Mouse (Mus musculus) CH12.LX (cell line): ENCODE results near the gene Usp13. TPM values are rescaled to one million over a fixed set of nuclear protein-coding genes. Genes with fewer than 3 reads are reported as not detected.
A peak's percentile ranks its signal among the peaks of the same experiment; 100 is the strongest.

ENCODE experiments used
- DNase-seq: peaks from one replicate; pipeline ENCODE4 v3.0.0-alpha.2; 2013; ENCODE audit errors: extremely low read depth
- H3K27ac ChIP-seq: 2 replicates; pipeline ENCODE4 v1.5.1; 2012; ENCODE audit warnings: low read depth, mild to moderate bottlenecking, control low read depth, moderate library complexity; ENCODE audit not compliant: insufficient read depth
- H3K27me3 ChIP-seq: replicated peaks from 2 replicates; pipeline ENCODE3; 2012; ENCODE audit warnings: inconsistent platforms
- H3K36me3 ChIP-seq, 2 experiments: replicated peaks in 1 of 2; 2 replicates each; pipeline versions ENCODE3 to v1.6.1; 2012; ENCODE audit warnings: inconsistent platforms in 1 of 2, low read length in 1 of 2, mild to moderate bottlenecking in 1 of 2, mixed read lengths in 1 of 2, moderate library complexity in 1 of 2; ENCODE audit not compliant: control insufficient read depth in 1 of 2, insufficient read depth in 1 of 2
- H3K4me1 ChIP-seq, 2 experiments: 2 replicates each; pipeline ENCODE4 v1.6.1; 2012; ENCODE audit warnings: inconsistent platforms in 1 of 2, moderate library complexity in 1 of 2; ENCODE audit not compliant: insufficient read depth in 2 of 2, control insufficient read depth in 1 of 2
- H3K4me2 ChIP-seq: 2 replicates; pipeline ENCODE4 v1.6.1; 2012; ENCODE audit warnings: low read depth, mild to moderate bottlenecking, control low read depth; ENCODE audit not compliant: poor library complexity, insufficient read depth, severe bottlenecking
- H3K4me3 ChIP-seq, 3 experiments: fragments of 150-350 bp in 1 of 3; sonication (generic) in 1 of 3; replicated peaks in 1 of 3; 2 replicates each; pipeline versions ENCODE3 to v1.5.1; 2011 to 2012; ENCODE audit warnings: low read depth in 2 of 3, low read length in 2 of 3, mild to moderate bottlenecking in 2 of 3, moderate library complexity in 2 of 3, control low read depth in 1 of 3, improper control_type of control experiment in 1 of 3, inconsistent platforms in 1 of 3, mixed read lengths in 1 of 3; ENCODE audit not compliant: poor library complexity in 1 of 3
- H3K79me2 ChIP-seq: replicated peaks from 2 replicates; pipeline ENCODE4 v1.6.1; 2012; ENCODE audit warnings: mild to moderate bottlenecking, moderate library complexity; ENCODE audit not compliant: control insufficient read depth, poor library complexity, insufficient read depth, severe bottlenecking; ENCODE audit errors: extremely low read depth
- H3K9ac ChIP-seq: 2 replicates; pipeline ENCODE4 v1.6.1; 2012; ENCODE audit warnings: low read depth, mild to moderate bottlenecking, control low read depth, moderate library complexity; ENCODE audit not compliant: insufficient read depth
- H3K9me3 ChIP-seq: replicated peaks from 2 replicates; pipeline ENCODE3; 2012; ENCODE audit warnings: low read length, inconsistent platforms, mixed read lengths
- CHD1 ChIP-seq: IDR thresholded peaks from 2 replicates; pipeline ENCODE4 v1.6.1; 2012; ENCODE audit warnings: low read depth, low read length, improper control_type of control experiment, inconsistent platforms
- EP300 ChIP-seq: IDR thresholded peaks from 2 replicates; pipeline ENCODE4 v1.6.1; 2011; ENCODE audit warnings: low read length, improper control_type of control experiment
- HCFC1 ChIP-seq: IDR thresholded peaks from 2 replicates; pipeline ENCODE4 v1.6.1; 2012; ENCODE audit warnings: low read depth, mild to moderate bottlenecking, inconsistent platforms, low read length, improper control_type of control experiment
- JUN ChIP-seq: IDR thresholded peaks from 2 replicates; pipeline ENCODE4 v1.6.1; 2011; ENCODE audit warnings: low read depth, mild to moderate bottlenecking, low read length, improper control_type of control experiment, moderate library complexity; ENCODE audit not compliant: insufficient read depth
- JUND ChIP-seq: conservative IDR thresholded peaks from 2 replicates; pipeline ENCODE4 v1.6.1; 2011; ENCODE audit warnings: low read depth, low read length, improper control_type of control experiment
- MAX ChIP-seq: IDR thresholded peaks from 2 replicates; pipeline ENCODE4 v1.6.1; 2011; ENCODE audit warnings: low read length, improper control_type of control experiment
- MAZ ChIP-seq: IDR thresholded peaks from 2 replicates; pipeline ENCODE4 v1.6.1; 2012; ENCODE audit warnings: low read depth, mild to moderate bottlenecking, inconsistent platforms, low read length, improper control_type of control experiment, moderate library complexity
- MYC ChIP-seq: IDR thresholded peaks from 2 replicates; pipeline ENCODE4 v1.6.1; 2011; ENCODE audit warnings: low read depth, mild to moderate bottlenecking, improper control_type of control experiment, low read length
- NRF1 ChIP-seq: IDR thresholded peaks from 2 replicates; pipeline ENCODE4 v1.6.1; 2014; ENCODE audit warnings: low read depth, mild to moderate bottlenecking, inconsistent platforms, low read length, improper control_type of control experiment, moderate library complexity
- POLR2A ChIP-seq: IDR thresholded peaks from 2 replicates; pipeline ENCODE4 v1.6.1; 2011; ENCODE audit warnings: low read depth, mild to moderate bottlenecking, improper control_type of control experiment, low read length
- RAD21 ChIP-seq: IDR thresholded peaks from 2 replicates; pipeline ENCODE4 v1.6.1; 2011; ENCODE audit warnings: low read depth, mild to moderate bottlenecking, low read length, improper control_type of control experiment, moderate library complexity
- RCOR1 ChIP-seq: conservative IDR thresholded peaks from 2 replicates; pipeline ENCODE4 v1.6.1; 2012; ENCODE audit warnings: low read depth, mild to moderate bottlenecking, inconsistent platforms, low read length, improper control_type of control experiment
- SIN3A ChIP-seq: IDR thresholded peaks from 2 replicates; pipeline ENCODE4 v1.6.1; 2012; ENCODE audit warnings: low read length, improper control_type of control experiment, inconsistent platforms
- TCF12 ChIP-seq: IDR thresholded peaks from 2 replicates; pipeline ENCODE4 v1.6.1; 2014; ENCODE audit warnings: low read depth, mild to moderate bottlenecking, inconsistent platforms, low read length, improper control_type of control experiment
- ZC3H11A ChIP-seq: IDR thresholded peaks from 2 replicates; pipeline ENCODE4 v1.6.1; 2012; ENCODE audit warnings: low read depth, mild to moderate bottlenecking, inconsistent platforms, low read length, improper control_type of control experiment
- ZKSCAN1 ChIP-seq: IDR thresholded peaks from 2 replicates; pipeline ENCODE4 v1.6.1; 2012; ENCODE audit warnings: low read depth, inconsistent platforms, low read length, improper control_type of control experiment, borderline replicate concordance
- ZMIZ1 ChIP-seq: IDR thresholded peaks from 2 replicates; pipeline ENCODE4 v1.6.1; 2012; ENCODE audit warnings: low read depth, mild to moderate bottlenecking, inconsistent platforms, low read length, improper control_type of control experiment
- ZNF384 ChIP-seq: IDR thresholded peaks from 2 replicates; pipeline ENCODE4 v1.6.1; 2012; ENCODE audit warnings: low read depth, low read length, improper control_type of control experiment, inconsistent platforms
- dilution Hi-C: fragments of 300-500 bp; cut with MboI; formaldehyde crosslinking; loops from 2 replicates; pipeline ENCODE4 v1.14.3; 2020; ENCODE audit warnings: low sequenced_read_pairs; ENCODE audit not compliant: extremely low pct_unique_long_range_greater_than_20kb, extremely low pct_ligation_motif_present
- in situ Hi-C: fragments of 300-500 bp; cut with MboI; formaldehyde crosslinking; loops from 3 replicates; pipeline ENCODE4 v1.14.3; 2019; ENCODE audit warnings: low sequenced_read_pairs, low pct_ligation_motif_present, low pct_unique_long_range_greater_than_20kb, mixed read lengths
- polyA plus RNA-seq: library from polyadenylated mRNA; unstranded; fragments of >175 nt; gene quantifications from 2 replicates; pipeline ENCODE4 v1.2.1, GENCODE M21; 2012; ENCODE audit warnings: low read depth; ENCODE audit not compliant: insufficient read length
- total RNA-seq, 2 experiments: library from RNA; depleted of rRNA; stranded (reverse); fragments of 300-350 nt in 1 of 2; fragments of >200 nt in 1 of 2; gene quantifications; 2 replicates each; pipeline ENCODE4 v1.2.3; 2012 to 2014

Gene Usp13
- total and polyA plus RNA-seq, 3 experiments, result not detected

GRCm38 (mm10) chr3:32833871-32834270 is 16.5 kb downstream of the Usp13 start:
- 0 out of 4 replicates have a peak, but pooled peaks cover 0 to 2% of the 10 kb centered on the region in 2 experiments for H3K4me1 ChIP-seq
- no peaks in the 10 kb centered on the region for H3K27me3 ChIP-seq
- TF ChIP-seq ZMIZ1 (no peak), MAZ (no peak), ZNF384 (no peak), MYC (no peak), NRF1 (no peak), MAX (no peak), HCFC1 (no peak), JUND (no peak), POLR2A (no peak), ZKSCAN1 (no peak), RCOR1 (no peak), CHD1 (no peak)
- no peaks in the 10 kb centered on the region for H3K9me3 ChIP-seq
- H3K9ac ChIP-seq, result no peak overlapping the region
- no peak overlapping the region for H3K4me3 ChIP-seq
- no peaks in the 10 kb centered on the region for H3K36me3 ChIP-seq
- no peak overlapping the region for H3K27ac ChIP-seq
- no peak for DNase-seq
- no peak overlapping the region for H3K4me2 ChIP-seq
- no peaks in the 10 kb centered on the region for H3K79me2 ChIP-seq
- in situ Hi-C loops (no loop called here), dilution Hi-C loops (no loop called here)

GRCm38 (mm10) chr3:32837847-32838246 is 20.5 kb downstream of the Usp13 start:
- TF ChIP-seq EP300, result no peak
- no peak for TF ChIP-seq NRF1
- no peak for TF ChIP-seq ZC3H11A
- TF ChIP-seq RAD21, result no peak
- TF ChIP-seq RCOR1, result no peak
- no peak for TF ChIP-seq SIN3A
- no peak for TF ChIP-seq POLR2A
- TF ChIP-seq ZKSCAN1, result no peak
- TF ChIP-seq JUN, result no peak
- no peak for TF ChIP-seq TCF12
- no peak for TF ChIP-seq MYC
- TF ChIP-seq ZMIZ1, result no peak
- Histone ChIP-seq H3K9me3 (no peaks in the 10 kb centered on the region), H3K27me3 (no peaks in the 10 kb centered on the region), H3K79me2 (no peaks in the 10 kb centered on the region), H3K4me1 (0 out of 4 replicates have a peak, but pooled peaks cover 0 to 2% of the 10 kb centered on the region in 2 experiments), H3K27ac (no peak overlapping the region), H3K4me2 (0 out of 2 replicates have a peak overlapping the region, but pooled peaks have one; percentile 6), H3K4me3 (no peak overlapping the region), H3K36me3 (no peaks in the 10 kb centered on the region), H3K9ac (no peak overlapping the region)
- dilution Hi-C loops (no loop called here), in situ Hi-C loops (no loop called here)
- no peak for DNase-seq
